Mouse (Mus musculus): ENCODE results near the gene Iqcm. TPM values are rescaled to one million over a fixed set of nuclear protein-coding genes. Genes with fewer than 3 reads are reported as not detected.

Gene Iqcm
- polyA plus RNA-seq, 1 experiment = not detected

DNA sequence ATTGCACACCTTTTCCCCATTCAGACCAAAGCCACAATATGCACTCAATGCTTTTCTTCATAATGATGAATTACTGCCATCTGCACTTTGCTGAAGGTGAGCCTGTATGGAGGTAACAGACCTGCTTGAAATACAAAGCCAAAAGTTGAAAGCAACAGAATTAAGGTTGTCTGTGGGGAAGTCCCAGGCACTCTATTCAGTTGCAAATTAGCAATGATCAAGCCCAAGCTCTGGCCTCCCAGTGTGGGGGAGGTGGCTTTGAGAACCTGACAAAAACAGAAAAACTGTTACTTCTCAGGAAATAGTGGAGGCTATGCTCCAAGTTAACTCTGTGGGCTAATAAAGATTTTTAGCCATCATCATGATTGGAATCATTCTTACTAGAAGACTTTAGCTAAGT is 307.1 kb downstream of the Iqcm start:
- Histone ChIP-seq H3K36me3 (ENCODE audit: control insufficient read depth, insufficient read depth) (no peaks in the 10 kb centered on the region), H3K79me2 (ENCODE audit: control insufficient read depth, insufficient read depth) (no peaks in the 10 kb centered on the region), H3ac (ENCODE audit: control insufficient read depth, insufficient read length, low read depth) (no peak overlapping the region), H3K79me3 (ENCODE audit: low read depth) (no peaks in the 10 kb centered on the region), H3K4me3 (ENCODE audit: insufficient read depth, poor library complexity, severe bottlenecking) (no peak overlapping the region), H3K27me3 (ENCODE audit: control insufficient read depth, insufficient read depth, insufficient read length) (no peaks in the 10 kb centered on the region)
- TF ChIP-seq FOSL1 (IDR thresholded peaks at IDR 0.05; ENCODE audit: insufficient read depth, low read length, poor library complexity, severe bottlenecking) = no peak
- TF ChIP-seq CTCF (IDR thresholded peaks at IDR 0.05; ENCODE audit: control insufficient read depth, insufficient read depth, insufficient read length) = no peak
- TF ChIP-seq CEBPB (IDR thresholded peaks at IDR 0.05; ENCODE audit: low read depth) = no peak
- TF ChIP-seq USF1 (IDR thresholded peaks at IDR 0.05; ENCODE audit: low read depth) = no peak
- no peak for TF ChIP-seq MYOD1 (IDR thresholded peaks at IDR 0.05; ENCODE audit: control insufficient read depth, insufficient read length, low read depth)

DNA sequence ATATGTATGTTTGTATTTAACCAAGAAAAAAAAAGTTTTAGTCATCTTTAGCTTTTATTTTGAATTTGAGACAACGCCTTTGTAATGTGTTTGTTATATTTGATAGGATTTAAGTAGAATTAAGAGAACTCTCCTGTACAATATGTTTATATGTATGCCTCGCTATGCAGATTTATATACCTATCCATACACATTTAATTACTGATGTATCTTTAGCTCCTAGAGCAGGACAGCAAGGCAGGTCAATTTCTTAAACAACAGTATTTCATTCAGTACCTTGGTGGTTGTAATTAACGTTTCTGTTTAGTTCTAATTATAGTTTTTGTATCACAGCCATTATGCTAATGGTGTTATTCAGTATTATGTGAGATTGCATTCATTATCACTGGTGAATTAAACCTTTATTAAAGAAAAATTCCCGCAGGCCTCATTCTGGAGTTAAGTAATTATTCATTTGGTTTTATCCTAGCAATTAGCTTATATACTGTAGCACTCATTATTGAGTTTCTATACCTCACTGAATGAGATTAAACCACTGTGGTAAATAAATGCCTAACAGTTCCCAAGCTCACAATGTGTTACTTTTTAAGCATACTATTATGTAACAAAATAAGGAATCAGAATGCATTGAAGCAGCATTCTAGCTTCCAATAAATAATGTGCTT is 380.1 kb downstream of the Iqcm start:
- Histone ChIP-seq H3K79me2 (ENCODE audit: control insufficient read depth, insufficient read depth) (no peaks in the 10 kb centered on the region), H3K36me3 (ENCODE audit: control insufficient read depth, insufficient read depth) (no peaks in the 10 kb centered on the region), H3K4me3 (ENCODE audit: insufficient read depth, poor library complexity, severe bottlenecking) (no peak overlapping the region), H3ac (ENCODE audit: control insufficient read depth, insufficient read length, low read depth) (no peak overlapping the region), H3K79me3 (ENCODE audit: low read depth) (no peaks in the 10 kb centered on the region), H3K27me3 (ENCODE audit: control insufficient read depth, insufficient read depth, insufficient read length) (no peaks in the 10 kb centered on the region)
- TF ChIP-seq CEBPB (IDR thresholded peaks at IDR 0.05; ENCODE audit: low read depth) (no peak), MYOD1 (IDR thresholded peaks at IDR 0.05; ENCODE audit: control insufficient read depth, insufficient read length, low read depth) (no peak), USF1 (IDR thresholded peaks at IDR 0.05; ENCODE audit: low read depth) (no peak), MAX (IDR thresholded peaks at IDR 0.05) (no peak), MYOG (IDR thresholded peaks at IDR 0.05; ENCODE audit: control insufficient read depth, extremely low read depth, insufficient read length) (no peak), FOSL1 (IDR thresholded peaks at IDR 0.05; ENCODE audit: insufficient read depth, low read length, poor library complexity, severe bottlenecking) (no peak), CTCF (IDR thresholded peaks at IDR 0.05; ENCODE audit: control insufficient read depth, insufficient read depth, insufficient read length) (no peak)

DNA sequence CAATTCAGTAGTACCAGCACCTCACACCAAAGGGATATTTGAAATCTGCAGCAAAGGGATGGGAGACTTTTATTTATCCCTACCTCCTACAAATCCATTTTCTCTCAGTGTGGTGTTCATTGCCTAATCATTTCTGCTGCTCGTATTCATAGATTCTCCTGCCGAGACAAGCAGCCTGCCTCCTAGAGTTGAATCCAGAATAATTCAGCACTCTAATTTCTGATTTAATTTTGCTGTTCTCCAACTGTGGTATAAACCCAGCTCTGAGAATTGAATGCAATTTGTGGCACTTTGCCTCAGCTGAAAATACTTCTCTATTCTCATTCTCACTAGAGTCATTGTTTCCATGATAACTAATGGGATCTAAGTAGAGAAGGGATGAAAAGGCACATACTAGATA is 386.8 kb downstream of the Iqcm start:
- Histone ChIP-seq H3K79me3 (ENCODE audit: low read depth) (no peaks in the 10 kb centered on the region), H3K79me2 (ENCODE audit: control insufficient read depth, insufficient read depth) (no peaks in the 10 kb centered on the region), H3K4me3 (ENCODE audit: insufficient read depth, poor library complexity, severe bottlenecking) (no peak overlapping the region), H3K36me3 (ENCODE audit: control insufficient read depth, insufficient read depth) (no peaks in the 10 kb centered on the region), H3K27me3 (ENCODE audit: control insufficient read depth, insufficient read depth, insufficient read length) (no peaks in the 10 kb centered on the region), H3ac (ENCODE audit: control insufficient read depth, insufficient read length, low read depth) (no peak overlapping the region)
- TF ChIP-seq MAX (IDR thresholded peaks at IDR 0.05) (no peak), MYOD1 (IDR thresholded peaks at IDR 0.05; ENCODE audit: control insufficient read depth, insufficient read length, low read depth) (no peak), FOSL1 (IDR thresholded peaks at IDR 0.05; ENCODE audit: insufficient read depth, low read length, poor library complexity, severe bottlenecking) (no peak), MYOG (IDR thresholded peaks at IDR 0.05; ENCODE audit: control insufficient read depth, extremely low read depth, insufficient read length) (no peak), USF1 (IDR thresholded peaks at IDR 0.05; ENCODE audit: low read depth) (no peak), CTCF (IDR thresholded peaks at IDR 0.05; ENCODE audit: control insufficient read depth, insufficient read depth, insufficient read length) (no peak), CEBPB (IDR thresholded peaks at IDR 0.05; ENCODE audit: low read depth) (no peak)

- H3ac ChIP-seq (ENCODE audit: control insufficient read depth, insufficient read length, low read depth) = no peak overlapping the region
- no peak for TF ChIP-seq FOSL1 (IDR thresholded peaks at IDR 0.05; ENCODE audit: insufficient read depth, low read length, poor library complexity, severe bottlenecking)
- TF ChIP-seq USF1 (IDR thresholded peaks at IDR 0.05; ENCODE audit: low read depth) = no peak
- TF ChIP-seq CTCF (IDR thresholded peaks at IDR 0.05; ENCODE audit: control insufficient read depth, insufficient read depth, insufficient read length) = no peak
- TF ChIP-seq CEBPB (IDR thresholded peaks at IDR 0.05; ENCODE audit: low read depth) = no peak
- no peak for TF ChIP-seq MYOD1 (IDR thresholded peaks at IDR 0.05; ENCODE audit: control insufficient read depth, insufficient read length, low read depth)
- no peak for TF ChIP-seq MYOG (IDR thresholded peaks at IDR 0.05; ENCODE audit: control insufficient read depth, extremely low read depth, insufficient read length)
- TF ChIP-seq MAX (IDR thresholded peaks at IDR 0.05) = no peak
- no peaks in the 10 kb centered on the region for H3K79me2 ChIP-seq (ENCODE audit: control insufficient read depth, insufficient read depth)
- no peaks in the 10 kb centered on the region for H3K79me3 ChIP-seq (ENCODE audit: low read depth)
- no peaks in the 10 kb centered on the region for H3K36me3 ChIP-seq (ENCODE audit: control insufficient read depth, insufficient read depth)
- no peak overlapping the region for H3K4me3 ChIP-seq (ENCODE audit: insufficient read depth, poor library complexity, severe bottlenecking)
- no peaks in the 10 kb centered on the region for H3K27me3 ChIP-seq (ENCODE audit: control insufficient read depth, insufficient read depth, insufficient read length)
Measured at GRCm38 (mm10) chr8:75917603-75918344, 469.3 kb downstream of the Iqcm start.

DNA sequence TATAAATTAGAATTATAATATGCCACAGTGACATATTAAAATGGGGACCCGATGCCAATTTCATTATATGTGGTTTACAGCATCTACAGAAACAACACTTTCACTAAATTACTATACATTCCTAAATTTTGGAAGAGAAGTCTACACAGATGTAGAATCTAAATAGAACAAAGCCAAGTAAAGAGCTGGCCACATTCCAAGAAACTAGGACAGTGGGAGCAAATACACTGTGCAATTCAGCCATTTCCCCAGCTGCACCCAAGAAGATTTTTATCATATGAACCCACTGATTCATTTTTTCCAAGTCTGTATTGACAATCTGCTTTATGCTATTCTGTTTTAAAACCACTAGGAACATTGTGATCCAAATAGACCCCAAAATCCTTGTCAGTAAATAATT is 500.7 kb downstream of the Iqcm start:
- Histone ChIP-seq H3K79me2 (ENCODE audit: control insufficient read depth, insufficient read depth) (no peaks in the 10 kb centered on the region), H3K36me3 (ENCODE audit: control insufficient read depth, insufficient read depth) (no peaks in the 10 kb centered on the region), H3K79me3 (ENCODE audit: low read depth) (no peaks in the 10 kb centered on the region), H3K4me3 (ENCODE audit: insufficient read depth, poor library complexity, severe bottlenecking) (no peak overlapping the region), H3ac (ENCODE audit: control insufficient read depth, insufficient read length, low read depth) (no peak overlapping the region), H3K27me3 (ENCODE audit: control insufficient read depth, insufficient read depth, insufficient read length) (no peaks in the 10 kb centered on the region)
- TF ChIP-seq FOSL1 (IDR thresholded peaks at IDR 0.05; ENCODE audit: insufficient read depth, low read length, poor library complexity, severe bottlenecking) = no peak

DNA sequence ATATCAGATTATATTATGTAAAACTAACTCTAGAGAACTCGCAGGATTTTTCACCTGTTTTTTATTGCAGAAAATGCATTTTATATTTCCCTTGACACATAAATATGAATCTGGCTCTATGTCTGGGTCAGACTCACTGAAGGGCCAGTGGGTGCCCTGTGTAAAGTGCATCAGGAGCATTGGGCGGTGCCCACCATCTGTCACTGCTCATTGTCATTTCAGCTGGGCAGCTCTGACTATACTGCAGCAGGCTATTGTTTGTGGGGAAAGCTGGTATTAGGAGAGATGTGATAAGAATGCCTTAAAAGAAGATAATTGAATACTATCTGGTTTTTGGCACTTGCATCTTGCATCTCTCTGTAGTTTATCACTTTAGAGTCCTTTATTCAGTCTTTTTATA is 507.5 kb downstream of the Iqcm start:
- TF ChIP-seq MAX (IDR thresholded peaks at IDR 0.05) (no peak), MYOD1 (IDR thresholded peaks at IDR 0.05; ENCODE audit: control insufficient read depth, insufficient read length, low read depth) (no peak), FOSL1 (IDR thresholded peaks at IDR 0.05; ENCODE audit: insufficient read depth, low read length, poor library complexity, severe bottlenecking) (no peak), USF1 (IDR thresholded peaks at IDR 0.05; ENCODE audit: low read depth) (no peak), CTCF (IDR thresholded peaks at IDR 0.05; ENCODE audit: control insufficient read depth, insufficient read depth, insufficient read length) (no peak), MYOG (IDR thresholded peaks at IDR 0.05; ENCODE audit: control insufficient read depth, extremely low read depth, insufficient read length) (no peak), CEBPB (IDR thresholded peaks at IDR 0.05; ENCODE audit: low read depth) (no peak)
- no peak overlapping the region for H3ac ChIP-seq (ENCODE audit: control insufficient read depth, insufficient read length, low read depth)
- no peaks in the 10 kb centered on the region for H3K27me3 ChIP-seq (ENCODE audit: control insufficient read depth, insufficient read depth, insufficient read length)
- H3K36me3 ChIP-seq (ENCODE audit: control insufficient read depth, insufficient read depth) = no peaks in the 10 kb centered on the region
- H3K79me3 ChIP-seq (ENCODE audit: low read depth) = no peaks in the 10 kb centered on the region
- H3K4me3 ChIP-seq (ENCODE audit: insufficient read depth, poor library complexity, severe bottlenecking) = no peak overlapping the region
- H3K79me2 ChIP-seq (ENCODE audit: control insufficient read depth, insufficient read depth) = no peaks in the 10 kb centered on the region

Data from C2C12 (cell line).